In genomic region chr10:73301951-73302350, GRCm38 (mm10) we compare ENCODE assay signal across 10 mouse cellular contexts.
"Had no signal": no experiment of that assay in that cellular context is flagged by ENCODE, and none has a peak within 500 bp of the region (broad histone marks: within the 10 kb centered on the region; RNA-seq: fewer than 3 reads in every experiment).

No protein-coding gene starts in this region.

- H3K27ac ChIP-seq: liver, embryonic 13.5 days had no signal

- H3K27me3 ChIP-seq: liver, embryonic 13.5 days had no signal

- H3K4me2 ChIP-seq: liver, embryonic 13.5 days; midbrain, embryonic 11.5 days had no signal

- H3K36me3 ChIP-seq: liver, embryonic 13.5 days had no signal

- H3K9ac ChIP-seq: liver, embryonic 13.5 days had no signal

- DNase-seq: kidney, postnatal 14 days; kidney, postnatal 4 days; liver, embryonic 13.5 days; lung, adult 2 months; lung, postnatal 14 days; lung, postnatal 4 days; midbrain, embryonic 14.5 days; thymus, adult 18-20 months; thymus, postnatal 36 days had no signal

- H3K4me3 ChIP-seq: liver, embryonic 13.5 days had no signal

- H3K4me1 ChIP-seq: liver, embryonic 13.5 days had no signal
